Mouse (Mus musculus) kidney, embryonic 16.5 days (tissue): ENCODE measurements around the gene Olfr103. TPM values are rescaled to one million over a fixed set of nuclear protein-coding genes. Genes with fewer than 3 reads are reported as not detected.

Experiments used
- ATAC-seq: fragments of 200-750 bp; cut with Nextera tagmentation; 2 replicates; pipeline ENCODE4 v1.8.0; 2017; ENCODE audit warnings: moderate TSS enrichment; ENCODE audit not compliant: low FRiP score, low TSS enrichment
- H3K27ac ChIP-seq: fragments of 300-500 bp; sonication (generic); 2 replicates; pipeline ENCODE4 v1.5.1; 2014; ENCODE audit warnings: low read length
- H3K27me3 ChIP-seq: fragments of 300-500 bp; sonication (generic); 2 replicates; pipeline ENCODE4 v1.6.1; 2014; ENCODE audit warnings: low read length, control low read depth, mixed read lengths; ENCODE audit not compliant: insufficient read depth
- H3K36me3 ChIP-seq: fragments of 300-500 bp; sonication (generic); 2 replicates; pipeline ENCODE4 v1.6.1; 2014; ENCODE audit warnings: low read length, control low read depth, mixed read lengths; ENCODE audit not compliant: insufficient read depth
- H3K4me1 ChIP-seq: fragments of 300-500 bp; sonication (generic); 2 replicates; pipeline ENCODE4 v1.6.1; 2014; ENCODE audit warnings: low read length, control low read depth, mixed read lengths; ENCODE audit not compliant: insufficient read depth
- H3K4me2 ChIP-seq: fragments of 300-500 bp; sonication (generic); replicated peaks from 2 replicates; pipeline ENCODE4 v1.6.1; 2014; ENCODE audit warnings: low read depth, low read length
- H3K4me3 ChIP-seq: fragments of 300-500 bp; sonication (generic); 2 replicates; pipeline ENCODE4 v1.5.1; 2014; ENCODE audit warnings: mild to moderate bottlenecking, low read length
- H3K9ac ChIP-seq: fragments of 300-500 bp; sonication (generic); replicated peaks from 2 replicates; pipeline ENCODE4 v1.6.1; 2014; ENCODE audit warnings: low read length
- H3K9me3 ChIP-seq: fragments of 300-500 bp; sonication (generic); 2 replicates; pipeline ENCODE4 v1.6.1; 2016; ENCODE audit warnings: low read length, control low read depth
- WGBS: fragments of 180-500 bp; shearing (Covaris S2); extraction: QIAGEN DNeasy Blood & Tissue Kit; methylation state at CpG from one replicate; pipeline ENCODE4 v1.1.7; 2014; 5-methylcytosine and 5-hydroxymethylcytosine counted together
- polyA plus RNA-seq: library from polyadenylated mRNA; unstranded; fragments of >200 nt; fragmentation: Nextera tagmentation; extraction: Ambion mirVana; gene quantifications from 2 replicates; pipeline ENCODE4 v1.2.1, GENCODE M21; 2015

Gene Olfr103
- not detected in 2 replicates for polyA plus RNA-seq

GRCm38 (mm10) chr17:37339598-37339997 lies at the start of gene Olfr103:
TSS of gene Olfr103 (minus strand) at chr17:37339698.
- H3K4me1 ChIP-seq, result no peaks in the 10 kb centered on the region
- H3K27me3 ChIP-seq, result no peaks in the 10 kb centered on the region
- no peak within 1 kb of the TSS for H3K4me3 ChIP-seq
- ATAC-seq, result no peak
- no peak within 1 kb of the TSS for H3K27ac ChIP-seq
- no peaks in the 10 kb centered on the region for H3K36me3 ChIP-seq
- H3K4me2 ChIP-seq, result no peak within 1 kb of the TSS
- no peak within 1 kb of the TSS for H3K9ac ChIP-seq
- 81% methylated on average over 2 of the region's 2 CpGs for WGBS
- no peaks in the 10 kb centered on the region for H3K9me3 ChIP-seq

GRCm38 (mm10) chr17:37378733-37379132 lies 39.2 kb upstream of the Olfr103 start, which contains the start of gene Olfr105-ps:
TSS of gene Olfr105-ps (plus strand) at chr17:37379033.
- Histone ChIP-seq H3K36me3 (no peaks in the 10 kb centered on the region), H3K9ac (no peak within 1 kb of the TSS), H3K9me3 (no peaks in the 10 kb centered on the region), H3K4me2 (no peak within 1 kb of the TSS), H3K27me3 (no peaks in the 10 kb centered on the region), H3K27ac (no peak within 1 kb of the TSS), H3K4me3 (no peak within 1 kb of the TSS), H3K4me1 (no peaks in the 10 kb centered on the region)
- no peak for ATAC-seq

- no peaks in the 10 kb centered on the region for H3K27me3 ChIP-seq
- H3K4me3 ChIP-seq, result no peak within 1 kb of the TSS
- no peak within 1 kb of the TSS for H3K4me2 ChIP-seq
- no peaks in the 10 kb centered on the region for H3K4me1 ChIP-seq
- no peak within 1 kb of the TSS for H3K27ac ChIP-seq
- ATAC-seq, result no peak
- no peaks in the 10 kb centered on the region for H3K36me3 ChIP-seq
- H3K9ac ChIP-seq, result no peak within 1 kb of the TSS
- no peaks in the 10 kb centered on the region for H3K9me3 ChIP-seq
These were observed 19.8 kb upstream of the Olfr103 start, which contains the start of gene Olfr104-ps for GRCm38 (mm10) chr17:37359282-37359681. TSS of gene Olfr104-ps (plus strand) at chr17:37359582.

GRCm38 (mm10) chr17:37316954-37317353 lies 22.5 kb downstream of the Olfr103 start, which contains the start of gene Olfr102:
TSS of gene Olfr102 (minus strand) at chr17:37317054.
- ATAC-seq, result no peak
- H3K36me3 ChIP-seq, result no peaks in the 10 kb centered on the region
- H3K9me3 ChIP-seq, result peaks cover 4% of the 10 kb centered on the region; the same call in 1 of the 2 replicates
- H3K4me1 ChIP-seq, result no peaks in the 10 kb centered on the region
- no peak within 1 kb of the TSS for H3K9ac ChIP-seq
- H3K4me2 ChIP-seq, result no peak within 1 kb of the TSS
- H3K27ac ChIP-seq, result no peak within 1 kb of the TSS
- H3K4me3 ChIP-seq, result no peak within 1 kb of the TSS
- H3K27me3 ChIP-seq, result no peaks in the 10 kb centered on the region

GRCm38 (mm10) chr17:37310146-37310699 lies 29.3 kb downstream of the Olfr103 start:
- Histone ChIP-seq H3K9me3 (no peaks in the 10 kb centered on the region), H3K9ac (no peak overlapping the region), H3K4me3 (no peak overlapping the region), H3K4me2 (no peak overlapping the region), H3K27ac (no peak overlapping the region), H3K36me3 (no peaks in the 10 kb centered on the region), H3K4me1 (no peaks in the 10 kb centered on the region), H3K27me3 (no peaks in the 10 kb centered on the region)
- WGBS, result 43% methylated on average over 2 of the region's 2 CpGs
- no peak for ATAC-seq

GRCm38 (mm10) chr17:37308483-37308882 lies 31.0 kb downstream of the Olfr103 start:
- no peaks in the 10 kb centered on the region for H3K9me3 ChIP-seq
- ATAC-seq, result no peak

GRCm38 (mm10) chr17:37304213-37304612 lies 35.3 kb downstream of the Olfr103 start, which contains the start of gene Olfr101:
TSS of gene Olfr101 (minus strand) at chr17:37304313.
- Histone ChIP-seq H3K27me3 (no peaks in the 10 kb centered on the region), H3K4me2 (no peak within 1 kb of the TSS), H3K9ac (no peak within 1 kb of the TSS), H3K36me3 (no peaks in the 10 kb centered on the region), H3K4me1 (no peaks in the 10 kb centered on the region), H3K4me3 (no peak within 1 kb of the TSS), H3K9me3 (no peaks in the 10 kb centered on the region), H3K27ac (no peak within 1 kb of the TSS)
- 84% methylated on average over 4 of the region's 4 CpGs for WGBS
- ATAC-seq, result no peak

More at GRCm38 (mm10) chr17:37308483-37308882, 31.0 kb downstream of the Olfr103 start:
- Histone ChIP-seq H3K9ac (no peak overlapping the region), H3K4me3 (no peak overlapping the region), H3K4me1 (no peaks in the 10 kb centered on the region), H3K4me2 (no peak overlapping the region), H3K27ac (no peak overlapping the region), H3K27me3 (no peaks in the 10 kb centered on the region), H3K36me3 (no peaks in the 10 kb centered on the region)
- 39% methylated on average over 4 of the region's 4 CpGs for WGBS

Other genes starting within 250 kb of the Olfr103 start
- not detected in 2 replicates for gene Olfr91, start 241.4 kb downstream of the Olfr103 start, polyA plus RNA-seq
- not detected in 2 replicates for gene Olfr92, start 219.6 kb downstream of the Olfr103 start, polyA plus RNA-seq
- not detected in 2 replicates for gene Olfr93, start 178.2 kb downstream of the Olfr103 start, polyA plus RNA-seq
- not detected in 2 replicates for gene Ubd, start 145.8 kb downstream of the Olfr103 start, polyA plus RNA-seq
- not detected in 2 replicates for gene Olfr94, start 138.7 kb downstream of the Olfr103 start, polyA plus RNA-seq
- not detected in 2 replicates for gene Olfr95, start 126.6 kb downstream of the Olfr103 start, polyA plus RNA-seq
- not detected in 2 replicates for gene Olfr96, start 119.6 kb downstream of the Olfr103 start, polyA plus RNA-seq
- gene Olfr97, start 102.4 kb downstream of the Olfr103 start, polyA plus RNA-seq, result not detected in 2 replicates
- not detected in 2 replicates for gene Olfr98, start 75.9 kb downstream of the Olfr103 start, polyA plus RNA-seq
- gene H2-M3, start 69.5 kb downstream of the Olfr103 start, polyA plus RNA-seq, result 1.5 TPM in 2 replicates
- gene Olfr99, start 56.2 kb downstream of the Olfr103 start, polyA plus RNA-seq, result not detected in 2 replicates
- gene Olfr101, start 35.4 kb downstream of the Olfr103 start, polyA plus RNA-seq, result not detected in 2 replicates
- not detected in 2 replicates for gene Olfr102, start 22.6 kb downstream of the Olfr103 start, polyA plus RNA-seq
- not detected in 2 replicates for gene Olfr104-ps, start 19.9 kb upstream of the Olfr103 start, polyA plus RNA-seq
- not detected in 2 replicates for gene Olfr105-ps, start 39.3 kb upstream of the Olfr103 start, polyA plus RNA-seq
- gene Olfr106-ps, start 50.7 kb upstream of the Olfr103 start, polyA plus RNA-seq, result not detected in 2 replicates
- gene Olfr107, start 59.5 kb upstream of the Olfr103 start, polyA plus RNA-seq, result not detected in 2 replicates
- gene Olfr108, start 105.8 kb upstream of the Olfr103 start, polyA plus RNA-seq, result not detected in 2 replicates
- not detected in 2 replicates for gene Olfr109, start 119.2 kb upstream of the Olfr103 start, polyA plus RNA-seq
- gene H2-M2, start 143.9 kb upstream of the Olfr103 start, polyA plus RNA-seq, result not detected in 2 replicates
- not detected in 2 replicates for gene Olfr110, start 152.8 kb upstream of the Olfr103 start, polyA plus RNA-seq
- gene Olfr111, start 168.3 kb upstream of the Olfr103 start, polyA plus RNA-seq, result not detected in 2 replicates
- not detected in 2 replicates for gene Olfr112, start 229.8 kb upstream of the Olfr103 start, polyA plus RNA-seq
- not detected in 2 replicates for gene Olfr113, start 238.0 kb upstream of the Olfr103 start, polyA plus RNA-seq